9 mouse cellular contexts compared by ENCODE assay signal in the genomic region with DNA sequence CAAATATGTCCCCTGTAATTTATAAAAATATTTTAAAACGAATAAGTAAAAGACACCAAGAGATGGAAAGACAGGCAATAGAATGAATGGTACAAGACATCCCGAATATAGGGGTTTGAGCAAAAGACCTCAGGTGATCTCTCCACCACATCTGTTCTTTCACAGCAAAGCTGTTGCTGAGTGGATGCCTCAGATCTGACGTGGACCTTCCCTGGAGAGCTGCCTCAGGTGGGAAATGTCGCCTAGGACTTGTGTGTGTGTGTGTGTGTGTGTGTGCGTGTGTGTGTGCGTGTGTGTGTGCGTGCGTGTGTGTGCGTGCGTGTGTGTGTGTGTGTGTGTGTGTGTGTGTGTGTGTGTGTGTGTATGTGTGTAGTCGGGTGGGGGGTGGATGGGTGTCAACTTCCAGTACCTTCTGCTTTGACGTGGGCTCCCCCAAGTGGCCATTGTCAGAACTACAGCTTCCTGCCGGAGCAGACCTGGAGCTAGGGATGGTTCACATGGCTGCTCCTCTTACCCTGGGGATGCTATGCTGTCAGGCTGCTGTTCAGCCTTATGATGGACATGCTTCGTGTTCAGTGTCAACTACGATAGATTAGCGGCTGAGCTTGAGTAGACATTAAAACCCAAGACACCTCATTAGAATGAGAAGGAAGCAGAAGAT. TPM values are rescaled to one million over a fixed set of nuclear protein-coding genes. Genes with fewer than 3 reads are reported as not detected.
DNase-seq lines count a peak whose midpoint lies in the region; ATAC-seq and TF ChIP-seq lines count a peak whose summit lies in the region.
"Had no signal": no experiment of that assay in that cellular context is flagged by ENCODE, and none has a peak within 500 bp of the region (broad histone marks: within the 10 kb centered on the region; RNA-seq: fewer than 3 reads in every experiment).

No protein-coding gene starts in this region.

- H3K4me1 ChIP-seq in G1E (ENCODE audit: insufficient read depth, low read depth, low read length), result no peaks in the 10 kb centered on the region

- peaks cover 31% of the 10 kb centered on the region for H3K27me3 ChIP-seq in G1E (ENCODE audit: insufficient read depth, low read length)

- H3K36me3 ChIP-seq in G1E (replicated peaks), result no peaks in the 10 kb centered on the region

- peak; percentile 96 for TF ChIP-seq CTCF in G1E (IDR thresholded peaks at IDR 0.05; ENCODE audit: low read depth, low read length)

- peak; percentile 61; the same call in 1 of the 2 replicates for ATAC-seq in G1E (ENCODE audit: extremely low read depth, insufficient number of reproducible peaks, low FRiP score, poor library complexity, severe bottlenecking)
- peak; percentile 74 for ATAC-seq in megakaryocyte-erythroid progenitor cell, adult 5-6 weeks (replicated peaks; ENCODE audit: low FRiP score, low TSS enrichment, poor library complexity, severe bottlenecking)

- no peaks in the 10 kb centered on the region for H3K9me3 ChIP-seq in G1E (replicated peaks)

- DNase-seq in G1E (ENCODE audit: low spot score), result peak; percentile 84
- DNase-seq in brain, adult 2 months (ENCODE audit: low read depth, low spot score), result peak; percentile 94
- DNase-seq in fibroblast of lung, adult 2 months (ENCODE audit: low read depth), result peak; percentile 18
- DNase-seq in heart, postnatal 4 days, result peak; percentile 93
- DNase-seq in left cerebral cortex, adult 11 months (ENCODE audit: low spot score), result peak; percentile 87
- peak; percentile 95 for DNase-seq in right cerebral cortex, postnatal 14 days
- peak; percentile 81 for DNase-seq in urinary bladder, postnatal 25 days (ENCODE audit: low spot score)

- H3K4me3 ChIP-seq in G1E (ENCODE audit: low read depth, low read length), result no peak overlapping the region

RNA-seq across cellular contexts. Expression of gene Tmem63c, which starts 31.7 kb away (rescaled TPM):
- total RNA-seq in G1E (2014; fragmentation: Nextera tagmentation) (not detected in 2 replicates), G1E (2017) (not detected in 2 replicates)
- not detected in 2 replicates for polyA plus RNA-seq in G1E (2012)
- under 1 TPM; 0.18 to 0.50 TPM for total RNA-seq in heart, postnatal 4 days (2021)
- total RNA-seq in megakaryocyte-erythroid progenitor cell, adult 5-6 weeks (2014; fragmentation: Nextera tagmentation), result not detected in 2 replicates
- not detected in 2 replicates for total RNA-seq in megakaryocyte-erythroid progenitor cell, adult 5-6 weeks (2017)
- polyA plus RNA-seq: macrophage had no signal

RNA-seq across cellular contexts. Expression of gene Ngb, which starts 49.5 kb away (rescaled TPM):
- not detected in 2 replicates for total RNA-seq in G1E (2014; fragmentation: Nextera tagmentation)
- 0.23 and 0.49 TPM in 2 replicates for total RNA-seq in G1E (2017)
- polyA plus RNA-seq in G1E (2012), result not detected in 2 replicates
- not detected for total RNA-seq in heart, postnatal 4 days (2021)
- not detected in 2 replicates for total RNA-seq in megakaryocyte-erythroid progenitor cell, adult 5-6 weeks (2014; fragmentation: Nextera tagmentation)
- not detected in 2 replicates for total RNA-seq in megakaryocyte-erythroid progenitor cell, adult 5-6 weeks (2017)

Comparison
In these comparisons a context has a peak if more than half of its experiments do, and no peak if none do; other contexts are left out.
1. DNase-seq: peak in every context shown above with its lines; median percentile 95 in right cerebral cortex, postnatal 14 days; 94 in brain, adult 2 months; 93 in heart, postnatal 4 days; 87 in left cerebral cortex, adult 11 months; 84 in G1E; 81 in urinary bladder, postnatal 25 days; 18 in fibroblast of lung, adult 2 months.